Mouse (Mus musculus) cortical plate, adult 2 months (tissue): ENCODE data around the gene Rpf1.

Experiments
- CTCF ChIP-seq: fragments of 200-500 bp; IDR thresholded peaks from 2 replicates; pipeline ENCODE4 v1.5.1; 2011; ENCODE audit warnings: mild to moderate bottlenecking, control low read depth, low read length; ENCODE audit not compliant: insufficient read depth; ENCODE audit errors: extremely low read depth
- POLR2A ChIP-seq: fragments of 200-500 bp; IDR thresholded peaks from 2 replicates; pipeline ENCODE4 v1.6.1; 2011; ENCODE audit warnings: mild to moderate bottlenecking, low read length, control low read depth; ENCODE audit not compliant: insufficient read depth; ENCODE audit errors: extremely low read depth

DNA sequence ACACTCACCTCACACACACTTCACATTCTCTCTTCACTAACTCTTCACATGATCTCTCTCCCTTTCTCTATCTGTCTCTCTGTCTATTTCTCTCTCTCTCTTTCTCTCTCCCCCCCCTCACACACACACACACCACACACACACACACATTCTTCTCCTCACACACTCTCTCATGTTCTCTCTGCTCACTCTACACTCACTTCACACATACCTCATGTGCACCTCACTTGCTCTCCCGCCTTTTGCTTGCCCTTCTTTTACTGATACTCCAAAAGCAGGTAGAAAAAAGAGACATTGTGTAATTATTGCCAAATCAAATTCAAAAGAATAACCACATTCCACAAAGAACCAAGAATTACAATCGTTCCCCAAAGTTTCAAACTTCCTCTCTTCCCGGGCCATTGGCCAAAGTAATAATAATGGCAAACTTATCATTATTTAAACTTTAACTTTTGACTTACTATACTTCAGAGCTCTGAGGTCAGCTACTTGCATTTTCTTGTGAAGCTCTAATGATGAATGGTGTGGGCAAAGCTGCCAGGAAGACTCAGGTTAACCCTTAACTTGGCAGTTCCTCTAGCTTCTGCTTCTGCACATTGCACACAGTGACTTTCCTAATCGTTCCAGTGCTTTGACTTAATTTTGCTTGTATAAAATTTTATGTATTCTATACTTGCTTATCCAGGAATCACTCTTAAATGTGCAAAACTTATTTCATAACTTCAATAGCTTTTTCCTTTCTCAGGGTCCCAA is 19.5 kb upstream of the Rpf1 start:
- TF ChIP-seq CTCF (no peak), POLR2A (no peak)
